Mouse (Mus musculus) right cerebral cortex, adult 18-20 months (tissue): ENCODE measurements at regions not wholly inside any gene's neighbourhood (a gene's known extent, or its start where the extent isn't known, plus 50 kb on each side); places are given as distances from the start of the nearest gene placed in this dataset.

Source experiments
- DNase-seq: peaks from one replicate; pipeline ENCODE4 v3.0.0; 2022; ENCODE audit warnings: mixed read lengths

DNA sequence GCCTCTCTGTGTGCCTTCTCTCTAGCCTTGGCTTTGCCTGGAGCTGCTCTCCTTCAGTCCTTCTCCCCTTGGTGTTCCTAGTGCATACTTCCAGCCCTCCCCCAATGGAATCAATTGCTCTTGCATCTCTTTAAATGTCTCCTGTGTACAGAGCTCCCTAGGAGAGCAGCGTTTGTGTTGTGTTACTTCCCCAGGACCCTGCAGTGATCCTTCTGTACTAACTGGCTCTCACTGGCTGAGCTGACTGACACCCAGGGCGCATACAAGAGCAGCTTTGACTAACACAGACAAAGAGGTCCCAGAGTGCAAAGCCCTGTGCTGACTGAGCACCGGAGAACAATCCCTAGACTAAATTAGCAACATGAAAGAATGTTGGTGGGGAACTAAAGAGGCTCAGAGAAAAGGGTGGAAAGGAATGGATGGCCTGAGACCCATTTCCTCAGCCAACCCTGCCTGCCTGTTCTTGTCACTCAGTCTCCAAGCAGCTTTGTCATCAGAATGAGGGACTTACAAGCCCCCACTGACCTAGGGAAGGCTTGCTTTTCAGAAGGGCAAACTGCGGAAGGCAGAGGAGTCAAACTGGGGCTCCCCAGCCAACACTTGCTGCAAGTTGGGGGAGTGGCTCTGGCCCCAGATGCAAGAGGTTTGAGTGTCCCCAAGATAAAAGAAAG is 476.4 kb upstream of the Tmem132c start:
- DNase-seq: no peak

DNA sequence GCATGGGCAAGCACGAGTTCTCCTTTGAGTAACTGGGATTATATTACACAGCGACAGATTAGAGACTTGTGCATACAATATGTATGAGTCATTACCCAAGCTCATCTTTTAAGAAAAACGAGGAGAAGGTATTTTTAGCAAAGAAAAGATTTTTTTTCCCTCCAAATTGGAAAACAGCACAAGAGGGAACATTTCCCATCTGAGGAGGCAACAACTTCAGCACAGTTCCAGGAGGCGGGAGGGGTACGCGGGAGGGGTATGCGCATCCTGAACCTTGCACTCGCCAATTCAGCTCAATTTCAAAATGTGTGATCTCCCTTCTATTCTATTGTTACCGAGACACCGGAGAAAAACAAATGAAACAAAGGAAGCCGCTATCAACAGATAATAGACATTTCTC is 472.6 kb upstream of the Tmem132c start:
- DNase-seq: no peak

DNA sequence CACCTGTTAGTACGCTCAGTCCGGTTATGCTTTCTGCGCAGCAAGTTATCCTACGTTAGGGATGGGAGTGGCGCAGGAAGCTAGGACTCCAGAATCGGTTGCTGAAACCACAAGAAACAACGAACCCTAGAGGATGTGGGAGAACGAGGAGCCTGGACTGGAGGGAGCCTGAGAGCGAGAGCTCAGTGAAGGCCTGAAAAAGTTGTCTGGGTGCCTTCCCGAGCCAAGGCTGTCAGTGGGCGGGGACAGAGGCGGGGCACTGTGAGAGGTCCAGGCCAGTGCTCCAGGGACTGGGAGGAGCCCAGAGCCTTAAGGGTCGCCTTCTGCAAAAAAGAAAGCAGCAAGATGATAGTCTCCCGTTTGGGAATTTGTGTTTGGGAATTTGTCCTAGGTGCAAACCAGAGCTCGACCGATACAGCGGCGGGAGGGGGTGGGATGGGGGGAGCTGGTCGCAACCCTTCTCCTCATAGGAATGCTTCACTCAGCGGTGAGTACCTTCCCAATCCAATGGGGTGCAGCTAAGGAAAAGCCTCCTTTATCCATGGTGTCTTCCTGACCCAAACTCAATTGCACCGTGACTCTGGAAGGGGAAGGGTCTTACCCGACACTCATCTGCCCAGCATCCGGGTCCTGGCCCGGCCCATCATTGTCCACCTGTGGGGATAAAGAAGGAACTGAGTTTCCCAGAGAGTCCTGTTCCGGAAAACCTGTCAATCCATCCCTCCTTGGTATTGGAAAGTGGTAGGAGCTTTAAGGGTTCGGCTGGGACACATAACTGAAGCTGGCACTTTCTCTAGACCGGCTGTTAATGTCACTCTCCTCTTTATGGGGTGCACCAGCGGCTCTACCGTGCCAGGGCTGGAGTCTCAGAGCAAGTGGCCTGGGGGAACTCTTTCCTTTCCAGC is 453.6 kb upstream of the Tmem132c start:
- DNase-seq: peak; percentile 50

GRCm38 (mm10) chr5:126799698-126800279 is 441.8 kb upstream of the Tmem132c start:
- DNase-seq: peak; percentile 39

GRCm38 (mm10) chr5:126806656-126807055 is 435.0 kb upstream of the Tmem132c start:
- no peak for DNase-seq

DNA sequence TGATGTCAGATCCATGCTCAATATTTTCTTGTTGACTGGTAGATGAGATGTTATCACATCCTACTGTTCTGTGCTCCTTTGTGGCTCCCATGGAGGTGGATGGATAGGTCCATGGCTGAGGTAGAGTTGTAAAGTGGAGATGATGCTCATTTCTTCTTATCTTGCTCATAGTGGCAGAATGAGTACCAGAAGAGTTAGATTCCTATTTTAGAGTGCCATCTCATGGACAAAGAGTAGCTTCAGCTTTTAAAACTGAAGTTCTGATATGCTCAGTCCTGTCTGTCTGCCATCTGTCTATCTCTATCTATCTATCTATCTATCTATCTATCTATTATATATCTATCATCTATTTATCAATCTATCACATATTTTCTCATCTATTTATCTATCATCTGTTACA is 425.5 kb upstream of the Tmem132c start:
- no peak for DNase-seq

- peak; percentile 49 for DNase-seq
Measured at GRCm38 (mm10) chr5:126835440-126835839, 406.2 kb upstream of the Tmem132c start.

GRCm38 (mm10) chr5:126842606-126843005 is 399.0 kb upstream of the Tmem132c start:
- no peak for DNase-seq

GRCm38 (mm10) chr5:126862078-126862477 is 379.5 kb upstream of the Tmem132c start:
- DNase-seq: no peak

GRCm38 (mm10) chr5:126875842-126876241 is 365.8 kb upstream of the Tmem132c start:
- DNase-seq: no peak

- no peak for DNase-seq
Measured at GRCm38 (mm10) chr5:126890710-126891109, 350.9 kb upstream of the Tmem132c start.

DNA sequence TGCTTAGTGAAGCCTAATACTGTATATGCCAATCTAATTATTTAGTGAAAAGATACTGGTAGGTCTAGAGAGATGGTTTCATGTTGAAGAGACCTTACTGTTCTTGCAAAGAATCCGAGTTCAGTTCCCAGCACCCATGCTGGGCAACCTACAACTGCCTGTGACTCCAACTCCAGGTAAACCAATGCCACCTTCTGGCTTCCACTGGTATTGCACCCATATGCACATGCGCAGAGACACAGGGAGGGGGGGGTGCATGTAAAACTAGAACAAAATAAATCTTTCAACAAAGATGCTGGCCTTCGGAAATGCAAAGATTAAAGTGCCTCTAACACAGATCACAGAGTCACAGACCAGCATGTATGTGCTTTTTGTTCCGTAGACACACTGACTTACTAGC is 348.5 kb upstream of the Tmem132c start:
- DNase-seq: no peak

DNA sequence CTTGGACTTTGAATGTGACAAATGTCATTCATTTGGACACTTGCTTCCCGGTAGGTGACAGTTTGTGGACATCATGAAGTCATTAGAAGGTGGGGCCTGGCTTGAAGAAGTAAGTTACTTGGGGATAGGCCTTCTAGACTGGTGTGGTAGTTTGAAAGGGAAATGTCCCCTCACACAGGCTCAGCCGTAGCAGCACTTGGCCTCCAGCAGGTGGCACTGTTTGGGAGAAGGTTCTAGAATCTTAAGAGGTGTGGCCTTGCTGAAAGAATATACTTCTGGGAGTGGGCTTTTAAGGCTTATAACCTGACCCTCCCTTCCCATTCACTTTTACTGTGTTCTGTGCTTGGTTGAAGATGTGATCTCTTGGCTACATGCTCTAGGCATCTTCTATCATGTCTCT is 331.5 kb upstream of the Tmem132c start:
- DNase-seq: no peak

- no peak for DNase-seq
Measured at GRCm38 (mm10) chr5:126917300-126917699, 324.3 kb upstream of the Tmem132c start.

- DNase-seq: no peak
Measured at GRCm38 (mm10) chr5:126933466-126933865, 308.1 kb upstream of the Tmem132c start.

DNA sequence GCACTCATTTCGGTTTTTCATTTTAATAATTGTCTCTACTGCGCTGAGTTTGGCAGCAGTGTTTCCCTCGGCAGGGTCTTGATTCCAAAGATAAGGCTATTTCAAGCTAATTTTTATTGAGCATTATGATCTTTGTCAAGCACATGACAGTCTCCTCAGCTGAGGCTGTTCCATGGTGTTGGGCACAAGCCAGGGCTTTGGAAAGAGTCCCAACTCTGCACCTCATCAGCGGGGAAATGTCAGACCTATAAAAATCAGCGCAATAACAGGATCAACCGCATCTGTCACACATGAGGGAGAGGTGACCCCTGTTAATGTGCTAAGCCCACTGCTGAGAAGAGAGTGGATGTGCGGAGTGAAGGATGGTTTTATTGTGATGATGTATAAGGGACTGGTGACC is 296.7 kb upstream of the Tmem132c start:
- DNase-seq: peak; percentile 3

- no peak for DNase-seq
Measured at GRCm38 (mm10) chr5:126954189-126954588, 287.4 kb upstream of the Tmem132c start.

DNA sequence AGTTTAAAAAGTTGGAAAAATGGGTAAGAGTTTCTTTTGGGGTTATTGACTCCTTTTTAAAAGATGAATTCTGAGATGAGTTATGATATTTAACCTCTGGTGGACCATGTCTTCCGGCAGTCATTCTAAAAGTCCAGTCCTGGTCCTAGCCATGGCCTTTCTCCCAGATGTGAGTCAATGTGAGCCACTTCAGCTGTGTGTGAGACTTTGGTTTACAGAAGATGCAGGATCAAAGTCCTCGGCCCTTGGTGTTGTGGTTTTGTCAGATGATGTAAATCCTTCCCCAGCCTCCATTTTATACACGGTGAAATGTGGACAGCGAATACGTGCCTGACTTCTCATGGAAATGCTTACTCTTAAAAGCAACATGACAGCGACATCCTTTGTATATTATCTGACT is 287.0 kb upstream of the Tmem132c start:
- no peak for DNase-seq

GRCm38 (mm10) chr5:126964577-126964976 is 277.0 kb upstream of the Tmem132c start:
- no peak for DNase-seq

- DNase-seq: peak; percentile 25
Measured at GRCm38 (mm10) chr5:126967076-126967475, 274.5 kb upstream of the Tmem132c start.

DNA sequence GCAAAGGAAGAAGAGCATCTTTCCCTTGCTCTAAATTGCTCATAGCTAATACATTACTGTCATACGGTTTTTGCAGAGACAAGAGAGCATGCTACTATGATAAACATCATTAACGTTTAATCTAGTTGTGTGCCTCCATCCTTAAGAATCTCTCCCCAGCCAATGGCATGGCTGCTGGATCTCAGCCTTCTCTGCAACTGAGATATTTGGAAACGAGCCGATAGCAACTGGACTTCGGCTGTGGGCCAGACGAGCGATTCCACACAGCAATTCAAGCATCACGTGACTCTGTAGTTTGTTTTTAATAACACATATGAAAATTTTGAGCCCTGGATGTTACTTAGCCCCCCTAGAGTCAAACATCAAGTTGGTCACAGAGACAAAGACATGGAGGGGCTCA is 272.2 kb upstream of the Tmem132c start:
- DNase-seq: no peak

GRCm38 (mm10) chr5:126971284-126971683 is 270.3 kb upstream of the Tmem132c start:
- no peak for DNase-seq

DNA sequence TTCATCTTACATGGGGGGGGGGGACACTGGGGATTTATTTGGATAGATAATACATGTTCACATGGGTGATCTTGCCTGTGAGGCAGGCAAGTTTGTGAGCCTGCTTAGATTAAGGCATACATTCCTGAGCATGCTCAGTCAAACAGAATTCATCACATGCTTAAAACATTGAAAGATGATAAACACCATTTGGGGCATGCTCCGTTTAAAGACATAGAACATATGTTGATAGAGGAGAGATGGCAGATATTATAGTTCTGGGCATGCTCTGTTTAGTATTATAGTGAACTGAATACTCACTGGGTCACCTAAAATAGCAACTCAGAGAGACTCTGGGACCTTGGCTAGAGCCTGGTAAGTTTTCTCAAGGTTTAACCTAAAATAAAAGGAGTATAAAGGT is 269.6 kb upstream of the Tmem132c start:
- DNase-seq: no peak

DNA sequence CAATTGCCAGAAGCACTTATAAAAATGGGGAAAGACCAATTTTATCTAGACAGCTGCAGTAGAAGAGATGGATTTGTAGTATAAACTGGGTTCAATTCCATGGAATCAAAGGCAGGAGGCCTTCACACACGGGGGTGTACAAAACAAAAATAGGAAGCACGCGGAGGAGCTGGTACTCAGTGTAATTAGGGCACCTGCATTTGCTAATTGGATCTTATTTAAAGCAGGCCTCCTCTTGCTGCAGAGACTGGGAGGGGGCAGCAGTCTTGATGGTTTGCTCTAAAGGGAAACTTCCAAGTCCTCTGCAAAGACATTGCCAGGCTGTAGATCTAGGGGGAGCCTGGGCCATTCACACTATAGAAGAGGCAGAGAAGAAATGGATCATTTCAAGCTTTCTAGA is 268.2 kb upstream of the Tmem132c start:
- DNase-seq: peak; percentile 42
